Mouse (Mus musculus) liver, adult 2 months (tissue): ENCODE results near the gene Jak2.

Experiments
- CTCF ChIP-seq: fragments of 200-500 bp; IDR thresholded peaks from 2 replicates; pipeline ENCODE4 v1.5.1; 2011; ENCODE audit warnings: low read depth, low read length, control low read depth
- POLR2A ChIP-seq: fragments of 200-500 bp; IDR thresholded peaks from 2 replicates; pipeline ENCODE4 v1.6.1; 2011; ENCODE audit warnings: low read length, control low read depth; ENCODE audit not compliant: insufficient read depth; ENCODE audit errors: extremely low read depth

DNA sequence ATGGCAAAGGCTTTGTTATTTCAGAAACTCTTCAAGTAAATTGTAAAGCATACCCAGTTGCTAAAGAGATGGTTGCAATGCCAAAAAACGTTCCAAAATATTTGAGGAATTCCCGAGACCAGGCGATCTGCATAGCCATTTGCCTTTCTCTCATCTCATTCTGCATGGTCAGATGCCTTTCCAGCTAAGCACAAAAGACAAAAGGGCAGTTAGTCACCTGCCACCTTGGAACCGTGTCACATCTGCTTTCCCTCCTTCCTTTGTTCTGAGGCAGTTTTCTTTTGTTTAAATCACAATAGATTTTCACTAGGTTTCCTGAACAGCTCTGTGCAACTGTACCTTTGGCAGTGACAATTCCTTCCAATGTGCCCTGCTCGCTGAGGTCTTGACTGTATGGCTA, 99.4 kb downstream of the Jak2 start:
- TF ChIP-seq CTCF (no peak), POLR2A (no peak)
